Mouse (Mus musculus): ENCODE results near the gene Gpd1. TPM values are rescaled to one million over a fixed set of nuclear protein-coding genes. Genes with fewer than 3 reads are reported as not detected.
A peak's percentile ranks its signal among the peaks of the same experiment; 100 is the strongest.

Gene Gpd1
- total and polyA plus RNA-seq, 2 experiments from 2014 or later: 9.0 to 16.4 TPM

DNA sequence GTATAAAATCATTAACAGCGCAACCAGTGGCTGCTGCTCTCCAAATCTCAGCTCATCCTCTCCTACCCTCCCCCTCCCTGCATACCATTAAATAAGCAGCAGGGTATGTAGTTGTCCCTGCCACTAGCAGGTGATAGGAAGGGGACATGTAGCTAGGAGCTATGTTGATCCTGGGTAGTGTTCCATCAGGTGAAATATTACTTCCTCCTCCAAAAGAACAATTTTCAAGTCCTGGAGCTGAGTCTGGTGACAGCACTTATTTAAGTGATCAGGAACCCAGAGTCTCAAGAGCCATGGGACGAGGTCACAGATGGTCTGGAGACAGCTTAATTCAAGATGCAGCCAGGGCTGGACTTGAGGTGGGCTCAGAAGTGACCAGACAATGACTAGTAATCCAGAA, 18.3 kb downstream of the Gpd1 start:
- DNase-seq (ENCODE audit: low spot score) (no peak), ATAC-seq (ENCODE audit: insufficient read depth, low read depth) (no peak)
- Histone ChIP-seq H3K4me2 (ENCODE audit: low read depth, low read length) (no peak overlapping the region), H3K4me1 (ENCODE audit: control insufficient read depth, insufficient read depth) (no peaks in the 10 kb centered on the region), H3K9me3 (replicated peaks; ENCODE audit: control insufficient read depth, low read length) (no peaks in the 10 kb centered on the region), H3K36me3 (replicated peaks; ENCODE audit: control insufficient read depth, insufficient read depth, low read length) (peaks cover 61% of the 10 kb centered on the region), H3K9ac (replicated peaks; ENCODE audit: low read depth, low read length) (no peak overlapping the region), H3K27me3 (ENCODE audit: control insufficient read depth, insufficient read depth, low read length) (no peaks in the 10 kb centered on the region), H3K27ac (ENCODE audit: low read depth) (no peak overlapping the region), H3K4me3 (ENCODE audit: low read depth, low read length) (no peak overlapping the region)
- TF ChIP-seq EP300 (IDR thresholded peaks at IDR 0.05; ENCODE audit: low read depth): no peak
- no peak for TF ChIP-seq CTCF (IDR thresholded peaks at IDR 0.05; ENCODE audit: low read depth)
- 94% methylated on average over 2 of the region's 2 CpGs for WGBS

DNA sequence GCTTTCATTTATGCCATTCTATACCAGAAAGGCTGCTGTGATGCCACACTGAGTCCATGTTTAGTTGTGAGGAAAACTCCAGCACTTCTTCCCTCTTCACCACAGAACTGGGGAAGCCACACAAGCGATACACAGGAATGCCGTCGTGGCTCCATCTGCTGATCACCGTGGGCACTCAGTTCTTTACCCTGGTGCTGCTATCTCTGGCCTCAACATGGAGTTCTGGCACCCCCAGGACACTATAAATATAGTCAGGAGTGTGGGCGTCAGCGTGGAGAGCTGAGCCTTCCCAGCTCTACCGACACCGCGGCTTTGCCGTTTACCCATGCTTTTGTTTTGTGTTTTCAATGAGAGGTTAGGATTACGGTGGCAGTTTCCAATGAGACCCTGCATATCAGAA, 19.4 kb downstream of the Gpd1 start:
- ATAC-seq (ENCODE audit: insufficient read depth, low read depth) (peak; percentile 62), DNase-seq (ENCODE audit: low spot score) (no peak)
- peaks cover 71% of the 10 kb centered on the region for H3K36me3 ChIP-seq (replicated peaks; ENCODE audit: control insufficient read depth, insufficient read depth, low read length)

DNA sequence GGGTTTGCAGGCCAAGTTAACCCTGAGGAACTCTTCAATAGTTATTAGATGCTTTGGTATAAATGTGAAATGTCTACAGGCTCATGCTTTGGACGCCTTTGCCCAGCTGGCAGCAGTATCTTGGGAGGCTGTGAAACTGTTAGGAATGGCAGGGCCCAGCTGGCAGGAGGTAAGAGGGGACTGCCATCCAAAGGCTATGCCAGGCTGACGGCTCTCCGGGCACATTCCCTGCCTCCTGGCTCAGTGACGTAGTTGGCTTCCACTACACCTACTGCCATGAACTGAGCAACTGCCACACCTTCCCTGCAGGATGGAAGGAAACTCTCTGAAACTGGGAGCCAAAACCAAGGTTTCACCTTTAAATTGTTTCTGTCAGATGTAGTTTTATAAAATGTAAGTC, 22.9 kb downstream of the Gpd1 start:
- no peak overlapping the region for H3K27ac ChIP-seq (ENCODE audit: low read depth)
- no peaks in the 10 kb centered on the region for H3K4me1 ChIP-seq (ENCODE audit: control insufficient read depth, insufficient read depth)
- ATAC-seq (ENCODE audit: insufficient read depth, low read depth): no peak
- H3K4me2 ChIP-seq (ENCODE audit: low read depth, low read length): no peak overlapping the region
- 91% methylated on average over 4 of the region's 4 CpGs for WGBS
- no peaks in the 10 kb centered on the region for H3K27me3 ChIP-seq (ENCODE audit: control insufficient read depth, insufficient read depth, low read length)
- H3K4me3 ChIP-seq (ENCODE audit: low read depth, low read length): no peak overlapping the region
- no peaks in the 10 kb centered on the region for H3K9me3 ChIP-seq (replicated peaks; ENCODE audit: control insufficient read depth, low read length)
- DNase-seq (ENCODE audit: low spot score): no peak
- peaks cover 78% of the 10 kb centered on the region for H3K36me3 ChIP-seq (replicated peaks; ENCODE audit: control insufficient read depth, insufficient read depth, low read length)
- no peak overlapping the region for H3K9ac ChIP-seq (replicated peaks; ENCODE audit: low read depth, low read length)
- TF ChIP-seq CTCF (IDR thresholded peaks at IDR 0.05; ENCODE audit: low read depth) (no peak), EP300 (IDR thresholded peaks at IDR 0.05; ENCODE audit: low read depth) (no peak)

More for the DNA sequence above, 19.4 kb downstream of the Gpd1 start:
- 48% methylated on average over 11 of the region's 11 CpGs for WGBS
- Histone ChIP-seq H3K27ac (ENCODE audit: low read depth) (no peak overlapping the region), H3K4me1 (ENCODE audit: control insufficient read depth, insufficient read depth) (no peaks in the 10 kb centered on the region), H3K27me3 (ENCODE audit: control insufficient read depth, insufficient read depth, low read length) (no peaks in the 10 kb centered on the region), H3K9me3 (replicated peaks; ENCODE audit: control insufficient read depth, low read length) (no peaks in the 10 kb centered on the region), H3K9ac (replicated peaks; ENCODE audit: low read depth, low read length) (no peak overlapping the region), H3K4me2 (ENCODE audit: low read depth, low read length) (no peak overlapping the region), H3K4me3 (ENCODE audit: low read depth, low read length) (no peak overlapping the region)
- TF ChIP-seq EP300 (IDR thresholded peaks at IDR 0.05; ENCODE audit: low read depth) (no peak), CTCF (IDR thresholded peaks at IDR 0.05; ENCODE audit: low read depth) (peak; percentile 28)

DNA sequence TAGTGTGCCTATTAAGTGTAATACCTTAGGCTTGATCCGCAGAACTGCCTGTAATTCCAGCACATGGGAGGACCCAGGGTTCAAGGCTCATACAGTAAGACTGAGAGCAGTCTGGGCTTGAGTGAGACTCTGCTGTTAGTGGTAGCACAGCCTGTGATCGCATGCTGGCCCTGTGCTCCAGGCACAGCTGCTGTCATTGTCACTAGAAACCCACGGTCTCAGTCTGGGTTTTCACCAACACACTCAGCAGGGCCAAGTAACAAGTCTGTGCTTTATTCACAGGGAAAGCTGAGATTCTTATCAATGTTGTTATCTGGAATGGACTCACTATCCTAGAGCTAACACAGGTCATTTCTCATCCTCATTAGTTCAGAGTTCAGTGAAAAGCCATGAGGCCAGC, 36.9 kb downstream of the Gpd1 start:
- H3K4me1 ChIP-seq (ENCODE audit: control insufficient read depth, insufficient read depth): no peaks in the 10 kb centered on the region
- 76% methylated on average over 3 of the region's 3 CpGs for WGBS
- no peak overlapping the region for H3K4me2 ChIP-seq (ENCODE audit: low read depth, low read length)
- TF ChIP-seq CTCF (IDR thresholded peaks at IDR 0.05; ENCODE audit: low read depth): no peak
- no peak for TF ChIP-seq EP300 (IDR thresholded peaks at IDR 0.05; ENCODE audit: low read depth)
- H3K27me3 ChIP-seq (ENCODE audit: control insufficient read depth, insufficient read depth, low read length): no peaks in the 10 kb centered on the region
- H3K4me3 ChIP-seq (ENCODE audit: low read depth, low read length): no peak overlapping the region
- no peak for ATAC-seq (ENCODE audit: insufficient read depth, low read depth)
- DNase-seq (ENCODE audit: low spot score): no peak
- H3K27ac ChIP-seq (ENCODE audit: low read depth): no peak overlapping the region
- H3K36me3 ChIP-seq (replicated peaks; ENCODE audit: control insufficient read depth, insufficient read depth, low read length): 0 out of 2 replicates have a peak, but pooled peaks cover 4% of the 10 kb centered on the region
- no peaks in the 10 kb centered on the region for H3K9me3 ChIP-seq (replicated peaks; ENCODE audit: control insufficient read depth, low read length)
- no peak overlapping the region for H3K9ac ChIP-seq (replicated peaks; ENCODE audit: low read depth, low read length)

DNA sequence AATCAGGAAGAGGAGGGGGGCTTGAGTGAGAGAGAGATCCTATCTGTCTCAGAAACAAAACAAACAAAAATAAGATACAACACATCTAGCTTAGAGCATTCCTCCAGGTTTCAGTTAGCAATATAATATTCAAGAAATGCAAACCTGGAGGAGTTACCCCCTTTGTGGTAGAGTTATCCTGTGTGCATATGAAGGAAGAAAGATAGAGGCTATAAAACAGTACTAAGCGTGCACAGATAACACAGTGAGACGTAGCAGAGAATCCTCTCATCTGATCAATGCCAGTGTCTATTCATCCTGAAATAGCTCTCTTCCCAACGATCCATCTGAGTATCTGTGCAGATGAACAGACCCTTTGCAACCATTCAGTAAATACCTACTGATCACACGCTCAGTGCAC, 50.2 kb downstream of the Gpd1 start:
- no peak for DNase-seq (ENCODE audit: low spot score)
- H3K36me3 ChIP-seq (replicated peaks; ENCODE audit: control insufficient read depth, insufficient read depth, low read length): no peaks in the 10 kb centered on the region; the same call in 1 of the 2 replicates
- no peak overlapping the region for H3K9ac ChIP-seq (replicated peaks; ENCODE audit: low read depth, low read length)
- WGBS: 68% methylated on average over 4 of the region's 4 CpGs
- H3K27ac ChIP-seq (ENCODE audit: low read depth): no peak overlapping the region
- H3K4me2 ChIP-seq (ENCODE audit: low read depth, low read length): no peak overlapping the region
- ATAC-seq (ENCODE audit: insufficient read depth, low read depth): no peak
- no peaks in the 10 kb centered on the region for H3K27me3 ChIP-seq (ENCODE audit: control insufficient read depth, insufficient read depth, low read length)
- H3K4me3 ChIP-seq (ENCODE audit: low read depth, low read length): no peak overlapping the region
- no peaks in the 10 kb centered on the region for H3K4me1 ChIP-seq (ENCODE audit: control insufficient read depth, insufficient read depth)
- H3K9me3 ChIP-seq (replicated peaks; ENCODE audit: control insufficient read depth, low read length): no peaks in the 10 kb centered on the region
- TF ChIP-seq EP300 (IDR thresholded peaks at IDR 0.05; ENCODE audit: low read depth) (no peak), CTCF (IDR thresholded peaks at IDR 0.05; ENCODE audit: low read depth) (no peak)

DNA sequence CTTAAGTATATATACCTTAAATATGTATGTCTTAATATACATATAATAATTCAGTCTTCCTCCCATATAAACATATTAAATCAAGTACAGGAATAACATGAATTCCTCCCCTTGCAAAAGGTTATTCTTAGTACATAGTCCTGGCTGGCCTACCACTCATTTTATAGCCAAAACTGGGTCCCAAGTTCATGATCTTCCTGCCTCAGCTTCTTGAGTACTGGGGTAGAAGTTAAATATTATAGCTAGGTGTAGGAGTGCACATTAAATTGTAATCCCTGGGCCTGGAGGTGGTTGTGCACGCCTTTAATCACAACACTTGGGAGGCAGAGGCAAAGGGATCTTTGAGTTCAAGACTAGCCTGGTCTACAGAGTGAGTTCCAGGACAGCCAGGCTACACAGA, 51.4 kb downstream of the Gpd1 start:
- DNase-seq (ENCODE audit: low spot score) (no peak), ATAC-seq (ENCODE audit: insufficient read depth, low read depth) (no peak)
- WGBS: 87% methylated on average over 1 of the region's 1 CpGs
- no peak overlapping the region for H3K27ac ChIP-seq (ENCODE audit: low read depth)
- no peak overlapping the region for H3K4me3 ChIP-seq (ENCODE audit: low read depth, low read length)
- no peak overlapping the region for H3K4me2 ChIP-seq (ENCODE audit: low read depth, low read length)
- H3K4me1 ChIP-seq (ENCODE audit: control insufficient read depth, insufficient read depth): no peaks in the 10 kb centered on the region
- no peak overlapping the region for H3K9ac ChIP-seq (replicated peaks; ENCODE audit: low read depth, low read length)
- H3K36me3 ChIP-seq (replicated peaks; ENCODE audit: control insufficient read depth, insufficient read depth, low read length): no peaks in the 10 kb centered on the region; the same call in 1 of the 2 replicates
- no peaks in the 10 kb centered on the region for H3K9me3 ChIP-seq (replicated peaks; ENCODE audit: control insufficient read depth, low read length)
- TF ChIP-seq EP300 (IDR thresholded peaks at IDR 0.05; ENCODE audit: low read depth) (no peak), CTCF (IDR thresholded peaks at IDR 0.05; ENCODE audit: low read depth) (no peak)
- H3K27me3 ChIP-seq (ENCODE audit: control insufficient read depth, insufficient read depth, low read length): no peaks in the 10 kb centered on the region
